Comparison of ENCODE assay signal across 24 mouse cellular contexts in the genomic region with DNA sequence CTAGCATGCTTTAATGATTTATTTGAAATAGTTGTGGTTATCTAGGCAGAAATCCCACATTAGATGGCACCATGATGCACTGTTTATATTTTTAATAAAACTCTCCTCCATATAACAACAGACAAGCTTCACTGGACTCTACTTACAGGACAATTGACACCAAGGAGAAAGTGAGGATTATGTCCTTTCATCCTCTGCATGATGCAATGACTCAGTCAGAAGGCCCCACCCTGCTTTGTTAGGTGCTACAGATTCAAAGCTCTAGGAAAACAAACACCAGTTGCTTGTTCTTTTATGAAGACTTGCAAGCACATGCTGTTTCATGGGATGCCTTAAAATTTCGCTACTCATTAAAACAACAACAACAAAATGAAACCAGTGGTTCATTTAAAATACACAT.
DNase-seq lines count a peak whose midpoint lies in the region; ATAC-seq and TF ChIP-seq lines count a peak whose summit lies in the region.
"Had no signal": no experiment of that assay in that cellular context is flagged by ENCODE, and none has a peak within 500 bp of the region (broad histone marks: within the 10 kb centered on the region; RNA-seq: fewer than 3 reads in every experiment).

No protein-coding gene starts in this region.

- intact Hi-C loops in gastrocnemius, postnatal 36 days (cut with DNase I) = no loop called here

- no peak for TF ChIP-seq CTCF in Patski (IDR thresholded peaks at IDR 0.05)

- POLR2A ChIA-PET in Patski (lab: Charles Lee) = no interaction called here

- H3K27me3 ChIP-seq in Patski = no peaks in the 10 kb centered on the region
- H3K27me3 ChIP-seq: CH12.LX; embryonic facial prominence, embryonic 13.5 days; embryonic facial prominence, embryonic 15.5 days; forebrain, embryonic 13.5 days; forebrain, embryonic 15.5 days had no signal

- peak; percentile 44 for ATAC-seq in Patski
- no peak for ATAC-seq in erythroid progenitor cell, adult 5-6 weeks (replicated peaks; ENCODE audit: low FRiP score, poor library complexity, severe bottlenecking)
- ATAC-seq: CD4-positive, CD25-positive, alpha-beta regulatory T cell, adult 4 months; forebrain, embryonic 13.5 days; forebrain, embryonic 15.5 days; forebrain, postnatal 0 days had no signal

- in situ Hi-C loops in Patski (cut with MboI; ENCODE audit: low pct_unique_long_range_greater_than_20kb) = no loop called here

- CTCF ChIA-PET in Patski (lab: Charles Lee) = no interaction called here

- DNase-seq in 3T3-L1 (ENCODE audit: low read depth, low spot score) (peak; percentile 64), Patski (ENCODE audit: low read depth, low spot score) (peak; percentile 35)
- DNase-seq in Muller cell, postnatal 12 days (ENCODE audit: inconsistent ontology term) = peak; percentile 53
- no peak for DNase-seq in gastrocnemius, postnatal 36 days
- no peak for DNase-seq in testis, postnatal 14 days (ENCODE audit: low spot score)
- DNase-seq: adrenal gland, adult 2 months; adrenal gland, postnatal 10 days; adrenal gland, postnatal 25 days; B cell, adult 2 months; cerebellum, adult 11 months; cerebellum, adult 18-20 months; cerebellum, adult 8-10 months; cerebellum, adult 9-11 months; cerebellum, postnatal 14 days; cerebellum, postnatal 36 days; embryo, embryonic 11 days; forebrain, postnatal 0 days had no signal

Comparison
In these comparisons a context has a peak if more than half of its experiments do, and no peak if none do; other contexts are left out.
1. DNase-seq: peak in 3T3-L1 (single experiment), Muller cell, postnatal 12 days (single experiment) and Patski (single experiment); none in gastrocnemius, postnatal 36 days (0 of 2) and testis, postnatal 14 days (single experiment).